Mouse (Mus musculus) small intestine, adult 2 months (tissue): ENCODE measurements at regions not wholly inside any gene's neighbourhood (a gene's known extent, or its start where the extent isn't known, plus 50 kb on each side); places are given as distances from the start of the nearest gene placed in this dataset.

Experiments
- CTCF ChIP-seq: fragments of 200-500 bp; IDR thresholded peaks from 2 replicates; pipeline ENCODE4 v1.5.1; 2012; ENCODE audit warnings: low read depth, mild to moderate bottlenecking, control low read depth, inconsistent platforms, low read length, moderate library complexity, mixed read lengths; ENCODE audit not compliant: insufficient replicate concordance, insufficient read length; ENCODE audit errors: extremely low read depth
- POLR2A ChIP-seq: fragments of 200-500 bp; IDR thresholded peaks from 2 replicates; pipeline ENCODE4 v1.6.1; 2012; ENCODE audit warnings: low read depth, mild to moderate bottlenecking, control low read depth, inconsistent platforms, low read length, moderate library complexity

DNA sequence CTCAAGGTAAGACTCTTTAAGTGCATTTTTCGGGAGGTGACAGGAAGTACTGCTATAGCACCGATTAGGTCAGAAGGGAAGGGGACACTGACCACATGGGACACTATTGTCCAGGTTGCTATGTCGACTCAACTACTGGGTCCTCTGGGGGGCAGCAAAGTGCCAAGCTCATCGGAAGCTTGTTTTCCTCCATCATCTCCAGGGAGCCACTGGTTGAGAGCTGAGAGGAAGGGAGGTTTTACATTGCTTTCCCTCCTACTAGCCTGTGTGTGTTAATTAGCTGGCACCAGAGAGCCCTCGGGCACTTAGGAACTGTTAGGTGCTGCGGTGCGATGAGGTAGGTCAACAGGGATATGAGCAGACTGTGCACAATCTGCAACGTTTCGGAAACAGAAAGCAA, 129.2 kb upstream of the Slc24a2 start:
- TF ChIP-seq CTCF, result no peak
- TF ChIP-seq POLR2A, result no peak
